Mouse (Mus musculus) kidney, postnatal 0 days (tissue): Measurements from ENCODE around the gene Tmtc2. TPM values are rescaled to one million over a fixed set of nuclear protein-coding genes. Genes with fewer than 3 reads are reported as not detected.
"Not testable (repeated sequence)": the region's sequence is repeated elsewhere in the genome, so short reads cannot be mapped to it uniquely, and the experiment has no call there.

ENCODE experiments used
- ATAC-seq: fragments of 200-750 bp; cut with Nextera tagmentation; replicated peaks from 2 replicates; pipeline ENCODE4 v1.8.0; 2017; ENCODE audit warnings: low read depth, moderate number of reproducible peaks, moderate TSS enrichment, moderate library complexity; ENCODE audit not compliant: low FRiP score
- DNase-seq: peaks from one replicate; pipeline ENCODE4 v3.0.0-alpha.2; 2016; ENCODE audit warnings: low spot score
- H3K27ac ChIP-seq: fragments of 300-500 bp; sonication (generic); 2 replicates; pipeline ENCODE4 v1.5.1; 2014; ENCODE audit warnings: mild to moderate bottlenecking
- H3K27me3 ChIP-seq: fragments of 300-500 bp; sonication (generic); 2 replicates; pipeline ENCODE4 v1.6.1; 2014; ENCODE audit warnings: low read length, mixed read lengths; ENCODE audit not compliant: insufficient read depth
- H3K36me3 ChIP-seq: fragments of 300-500 bp; sonication (generic); 2 replicates; pipeline ENCODE4 v1.6.1; 2014; ENCODE audit warnings: low read length, mixed read lengths; ENCODE audit not compliant: insufficient read depth
- H3K4me1 ChIP-seq: fragments of 300-500 bp; sonication (generic); replicated peaks from 2 replicates; pipeline ENCODE4 v1.6.1; 2014; ENCODE audit warnings: antibody characterized with exemption, low read length, mixed read lengths; ENCODE audit not compliant: insufficient read depth
- H3K4me2 ChIP-seq: fragments of 300-500 bp; sonication (generic); 2 replicates; pipeline ENCODE4 v1.6.1; 2014; ENCODE audit warnings: mild to moderate bottlenecking, low read length, moderate library complexity, mixed read lengths
- H3K4me3 ChIP-seq: fragments of 300-500 bp; sonication (generic); replicated peaks from 2 replicates; pipeline ENCODE4 v1.5.1; 2014; ENCODE audit warnings: low read depth, low read length
- H3K9ac ChIP-seq: fragments of 300-500 bp; sonication (generic); 2 replicates; pipeline ENCODE4 v1.6.1; 2014; ENCODE audit warnings: low read depth, low read length
- H3K9me3 ChIP-seq: fragments of 300-500 bp; sonication (generic); replicated peaks from 2 replicates; pipeline ENCODE4 v1.6.1; 2016; ENCODE audit warnings: low read length, inconsistent platforms, mixed read lengths
- CTCF ChIP-seq: IDR thresholded peaks from 2 replicates; pipeline ENCODE4 v1.5.1; 2016; ENCODE audit warnings: antibody characterized with exemption, low read depth, mild to moderate bottlenecking, moderate library complexity
- whole genome bisulfite sequencing: fragments of 180-500 bp; shearing (Covaris S2); extraction: QIAGEN DNeasy Blood & Tissue Kit; methylation state at CpG from one replicate; pipeline ENCODE4 v1.1.7; 2014; 5-methylcytosine and 5-hydroxymethylcytosine counted together
- polyA plus RNA-seq: library from polyadenylated mRNA; unstranded; fragments of >200 nt; fragmentation: Nextera tagmentation; extraction: Ambion mirVana; gene quantifications from 2 replicates; pipeline ENCODE4 v1.2.1, GENCODE M21; 2015

The Tmtc2 gene
- polyA plus RNA-seq, 1 experiment from 2014 or later = 5.2 TPM

GRCm38 (mm10) chr10:105287064-105287463 lies 287.2 kb downstream of the Tmtc2 start:
- no peak overlapping the region for H3K4me3 ChIP-seq
- TF ChIP-seq CTCF = no peak
- H3K36me3 ChIP-seq = no peaks in the 10 kb centered on the region
- DNase-seq = no peak
- H3K4me1 ChIP-seq = 0 out of 2 replicates have a peak, but pooled peaks cover 6% of the 10 kb centered on the region
- H3K9ac ChIP-seq = no peak overlapping the region
- H3K27ac ChIP-seq = no peak overlapping the region
- 74% methylated on average over 7 of the region's 7 CpGs for WGBS
- H3K4me2 ChIP-seq = no peak overlapping the region
- H3K9me3 ChIP-seq = no peaks in the 10 kb centered on the region
- ATAC-seq = no peak
- H3K27me3 ChIP-seq = no peaks in the 10 kb centered on the region

GRCm38 (mm10) chr10:105286221-105286620 lies 288.0 kb downstream of the Tmtc2 start:
- H3K9me3 ChIP-seq = no peaks in the 10 kb centered on the region
- H3K4me2 ChIP-seq = no peak overlapping the region
- H3K4me1 ChIP-seq = 0 out of 2 replicates have a peak, but pooled peaks cover 6% of the 10 kb centered on the region
- 55% methylated on average over 2 of the region's 2 CpGs for WGBS
- no peak overlapping the region for H3K27ac ChIP-seq
- H3K9ac ChIP-seq = no peak overlapping the region
- TF ChIP-seq CTCF = no peak
- H3K4me3 ChIP-seq = no peak overlapping the region
- ATAC-seq = no peak
- no peaks in the 10 kb centered on the region for H3K36me3 ChIP-seq
- no peak for DNase-seq
- no peaks in the 10 kb centered on the region for H3K27me3 ChIP-seq

DNA sequence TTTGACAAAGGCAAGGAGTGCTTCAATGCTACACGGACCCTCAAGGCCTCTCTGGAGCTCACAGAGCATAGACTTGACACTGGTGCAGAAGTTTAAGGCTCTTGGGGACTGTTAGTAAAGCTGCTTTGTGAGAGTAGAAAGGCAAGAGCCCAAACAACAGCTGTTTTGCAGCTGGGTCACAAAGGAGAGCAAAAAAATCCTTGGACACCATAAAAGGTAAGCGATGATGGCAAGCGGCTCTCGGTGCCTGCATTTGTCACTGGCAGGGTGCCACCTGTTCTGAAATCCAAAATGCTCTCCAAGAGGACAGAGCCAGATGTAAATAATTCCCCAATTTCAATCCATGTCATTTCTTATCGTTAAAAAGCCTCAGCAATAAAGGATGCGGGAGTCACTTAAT lies 290.1 kb downstream of the Tmtc2 start:
- DNase-seq (peak; percentile 80), ATAC-seq (no peak)
- no peak for TF ChIP-seq CTCF
- H3K27me3 ChIP-seq = no peaks in the 10 kb centered on the region
- peak overlapping the region; percentile 13; the same call in 1 of the 2 replicates for H3K4me2 ChIP-seq
- WGBS = 25% methylated on average over 6 of the region's 6 CpGs
- H3K27ac ChIP-seq = peak overlapping the region; percentile 25; the same call in 1 of the 2 replicates
- H3K4me1 ChIP-seq = 0 out of 2 replicates have a peak, but pooled peaks cover 6% of the 10 kb centered on the region
- H3K9me3 ChIP-seq = no peaks in the 10 kb centered on the region
- no peaks in the 10 kb centered on the region for H3K36me3 ChIP-seq
- H3K4me3 ChIP-seq = no peak overlapping the region
- no peak overlapping the region for H3K9ac ChIP-seq

- Histone ChIP-seq H3K27ac (no peak overlapping the region), H3K9ac (no peak overlapping the region), H3K4me3 (no peak overlapping the region), H3K4me2 (no peak overlapping the region), H3K9me3 (no peaks in the 10 kb centered on the region), H3K27me3 (no peaks in the 10 kb centered on the region), H3K36me3 (no peaks in the 10 kb centered on the region), H3K4me1 (0 out of 2 replicates have a peak, but pooled peaks cover 6% of the 10 kb centered on the region)
- ATAC-seq = no peak
- DNase-seq = no peak
- WGBS = 78% methylated on average over 3 of the region's 3 CpGs
- no peak for TF ChIP-seq CTCF
These were observed 293.3 kb downstream of the Tmtc2 start for GRCm38 (mm10) chr10:105280933-105281332.

DNA sequence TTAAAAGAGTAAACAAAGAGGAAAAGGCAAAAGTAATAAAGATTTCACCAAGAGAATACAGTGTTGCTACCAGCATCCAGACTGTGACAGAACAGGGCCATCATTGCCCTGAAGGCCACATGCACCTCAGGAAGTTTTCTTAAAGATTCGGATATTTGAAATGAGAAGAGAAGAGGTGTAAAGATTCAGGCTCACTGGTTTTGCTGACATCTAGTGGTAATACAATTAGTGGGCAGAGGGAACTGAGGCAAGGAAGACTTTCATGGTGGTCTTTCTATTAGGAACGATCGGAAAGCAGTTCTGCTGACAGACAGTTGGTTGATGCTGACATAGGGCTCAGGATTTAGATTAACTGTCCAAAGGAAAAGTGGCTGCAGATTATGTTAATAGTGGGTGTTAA lies 314.2 kb downstream of the Tmtc2 start:
- Histone ChIP-seq H3K4me3 (no peak overlapping the region), H3K36me3 (no peaks in the 10 kb centered on the region), H3K9ac (no peak overlapping the region), H3K9me3 (no peaks in the 10 kb centered on the region), H3K4me2 (no peak overlapping the region), H3K27ac (no peak overlapping the region), H3K27me3 (no peaks in the 10 kb centered on the region), H3K4me1 (no peaks in the 10 kb centered on the region)
- TF ChIP-seq CTCF = peak; percentile 52
- ATAC-seq = no peak
- WGBS = 63% methylated on average over 3 of the region's 3 CpGs
- DNase-seq = no peak

DNA sequence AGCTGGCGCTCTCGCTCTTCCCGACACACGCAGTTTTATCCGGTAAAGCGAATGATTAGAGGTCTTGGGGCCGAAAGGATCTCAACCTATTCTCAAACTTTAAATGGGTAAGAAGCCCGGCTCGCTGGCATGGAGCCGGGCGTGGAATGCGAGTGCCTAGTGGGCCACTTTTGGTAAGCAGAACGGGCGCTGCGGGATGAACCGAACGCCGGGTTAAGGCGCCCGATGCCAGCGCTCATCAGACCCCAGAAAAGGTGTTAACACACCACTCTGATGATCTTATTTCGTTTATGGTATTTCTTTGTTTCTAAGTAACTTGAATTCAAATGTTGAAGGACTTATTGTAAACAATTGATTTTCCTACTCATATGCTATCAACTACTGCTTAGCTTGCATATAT lies 336.0 kb downstream of the Tmtc2 start:
- not testable (repeated sequence) for H3K36me3 ChIP-seq, ATAC-seq

DNA sequence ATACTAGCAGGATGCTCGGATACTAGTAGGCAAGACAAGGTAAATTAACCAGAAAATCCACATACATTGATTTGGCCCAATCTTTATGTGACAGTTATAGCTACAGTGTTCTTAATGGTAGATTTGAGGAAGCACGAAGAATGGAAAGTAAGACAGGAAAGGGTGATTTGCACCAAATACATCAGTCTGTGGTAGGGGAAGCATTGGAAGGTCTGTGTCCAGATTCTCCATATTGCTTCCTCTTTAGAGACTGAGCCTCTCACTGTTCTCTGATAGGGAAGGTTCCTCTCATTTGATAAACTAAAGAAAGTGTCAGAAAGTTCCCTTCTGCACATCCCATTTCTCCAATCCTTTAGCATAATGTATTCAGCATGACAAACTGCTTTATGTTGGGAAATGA lies 341.4 kb downstream of the Tmtc2 start:
- DNase-seq = no peak
- H3K4me3 ChIP-seq = no peak overlapping the region
- no peak overlapping the region for H3K4me2 ChIP-seq
- H3K9ac ChIP-seq = no peak overlapping the region
- TF ChIP-seq CTCF = no peak
- no peaks in the 10 kb centered on the region for H3K27me3 ChIP-seq
- ATAC-seq = no peak
- H3K36me3 ChIP-seq = no peaks in the 10 kb centered on the region
- 90% methylated on average over 2 of the region's 2 CpGs for WGBS
- no peaks in the 10 kb centered on the region for H3K4me1 ChIP-seq
- H3K27ac ChIP-seq = no peak overlapping the region
- H3K9me3 ChIP-seq = no peaks in the 10 kb centered on the region

More for the DNA sequence above, 336.0 kb downstream of the Tmtc2 start:
- H3K4me3 ChIP-seq, H3K27ac ChIP-seq, DNase-seq, H3K9me3 ChIP-seq, H3K4me1 ChIP-seq, H3K4me2 ChIP-seq, H3K9ac ChIP-seq, H3K27me3 ChIP-seq: not testable (repeated sequence)
- WGBS = 85% methylated on average over 22 of the region's 22 CpGs
